Mouse (Mus musculus) erythroid progenitor cell, adult 5-6 weeks (primary cell): ENCODE measurements around the gene Syt11. TPM values are rescaled to one million over a fixed set of nuclear protein-coding genes. Genes with fewer than 3 reads are reported as not detected.
"Not testable (repeated sequence)": the region's sequence is repeated elsewhere in the genome, so short reads cannot be mapped to it uniquely, and the experiment has no call there.

Experiments
- ATAC-seq: replicated peaks from 2 replicates; pipeline ENCODE4 v1.8.0; 2016; ENCODE audit warnings: moderate number of reproducible peaks, mild to moderate bottlenecking, moderate TSS enrichment, inconsistent platforms; ENCODE audit not compliant: poor library complexity, low FRiP score, severe bottlenecking
- total RNA-seq, 2 experiments: library from RNA; stranded (forward) in 1 of 2; stranded (reverse) in 1 of 2; fragments of 150-400 nt in 1 of 2; fragments of 186-747, 209-891 nt in 1 of 2; gene quantifications; 2 replicates each; pipeline versions ENCODE4 v1.2.3 to v1.2.4; 2015 to 2017; ENCODE audit warnings: low replicate concordance in 2 of 2

Syt11 gene
- total RNA-seq, 2 experiments from 2014 or later: not detected

DNA sequence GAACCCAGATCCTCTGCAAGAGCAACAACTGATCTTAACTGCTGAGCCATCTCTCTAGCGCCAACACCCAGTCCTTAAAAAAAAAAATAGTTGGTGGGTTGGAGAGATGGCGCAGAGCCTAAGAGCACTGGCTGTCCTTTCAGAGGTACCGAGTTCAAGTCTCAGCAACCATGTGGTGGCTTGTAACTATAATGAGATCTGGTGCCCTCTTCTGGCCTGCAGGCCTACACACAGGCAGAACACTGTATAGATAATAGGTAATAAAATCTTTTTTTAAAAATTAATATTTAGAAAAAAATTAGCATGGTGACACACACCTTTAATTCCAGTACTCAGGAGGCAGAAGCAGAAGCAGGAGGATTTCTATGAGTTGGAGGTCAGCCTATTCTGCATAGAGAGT lies 34.8 kb downstream of the Syt11 start:
- no peak for ATAC-seq

GRCm38 (mm10) chr3:88738641-88739040 lies 36.3 kb downstream of the Syt11 start:
- ATAC-seq: peak; percentile 79; the same call in 1 of the 2 replicates

DNA sequence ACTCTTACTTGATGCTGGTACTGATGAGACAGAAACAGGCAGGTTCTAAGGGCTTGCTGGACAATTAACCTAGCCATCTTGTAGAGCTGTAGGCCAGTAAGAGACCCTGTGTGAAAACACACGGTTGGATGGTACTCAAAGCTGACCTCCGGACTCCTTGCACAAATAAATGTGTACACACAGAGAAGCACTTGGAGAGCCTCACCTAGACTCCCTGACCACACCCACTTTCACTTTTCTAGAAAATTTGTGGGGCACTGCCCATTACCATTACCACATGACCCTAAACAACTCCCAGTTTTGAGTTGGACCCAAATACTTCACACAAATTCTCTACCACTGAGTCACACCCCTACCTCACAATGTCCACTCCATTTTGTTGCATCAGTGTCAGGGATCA lies 38.4 kb downstream of the Syt11 start:
- no peak for ATAC-seq

GRCm38 (mm10) chr3:88719098-88719497 lies 55.9 kb downstream of the Syt11 start:
- ATAC-seq: no peak

- 0 out of 2 replicates have a peak, but pooled peaks have one; percentile 51 for ATAC-seq
These were observed 57.1 kb downstream of the Syt11 start for GRCm38 (mm10) chr3:88717831-88718230.

DNA sequence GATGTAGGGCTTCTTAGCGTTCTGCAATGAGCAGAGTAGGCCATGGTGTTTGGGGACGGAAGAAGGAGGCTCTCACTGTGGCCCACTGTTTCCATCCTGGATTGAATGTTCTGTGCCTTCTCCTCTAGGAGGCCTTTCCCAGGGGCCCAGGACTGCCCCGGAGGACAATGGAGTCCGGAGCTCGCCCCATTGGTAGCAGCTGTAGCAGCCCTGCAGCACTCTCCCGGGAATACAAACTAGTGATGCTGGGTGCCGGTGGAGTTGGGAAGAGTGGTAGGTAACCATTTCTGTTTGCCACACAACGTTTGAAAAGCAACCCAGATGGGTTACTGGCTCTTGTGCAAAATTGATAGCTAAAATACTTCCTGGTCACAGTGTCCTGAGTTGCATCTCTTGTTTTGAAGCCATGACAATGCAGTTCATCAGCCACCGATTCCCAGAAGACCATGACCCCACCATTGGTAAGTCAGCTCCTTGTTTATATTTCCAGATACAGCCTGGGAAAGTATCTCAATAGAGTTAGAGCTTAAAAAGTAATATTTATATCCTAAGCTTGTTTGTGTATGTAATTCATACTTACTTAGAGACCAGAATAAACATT lies 57.7 kb downstream of the Syt11 start:
- peak; percentile 50 for ATAC-seq

GRCm38 (mm10) chr3:88716399-88717197 lies 58.4 kb downstream of the Syt11 start, which contains the start of gene Rit1:
TSS of gene Rit1 (plus strand) at chr3:88716838.
- peak; percentile 95 for ATAC-seq

DNA sequence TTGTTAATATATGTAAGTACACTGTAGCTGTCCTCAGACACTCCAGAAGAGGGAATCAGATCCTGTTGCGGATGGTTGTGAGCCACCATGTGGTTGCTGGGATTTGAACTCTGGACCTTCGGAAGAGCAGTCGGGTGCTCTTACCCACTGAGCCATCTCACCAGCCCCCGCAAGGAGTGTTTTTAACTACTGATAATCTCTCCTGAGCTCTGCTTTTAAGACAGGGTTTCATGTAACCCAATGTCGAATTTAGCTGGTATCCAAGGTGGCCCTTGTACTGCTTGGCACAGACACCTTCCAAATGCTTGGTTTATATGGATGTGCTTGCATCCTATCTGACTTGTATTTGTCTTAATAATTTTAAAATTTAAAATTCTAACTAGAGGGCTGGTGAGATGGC lies 59.2 kb downstream of the Syt11 start:
- ATAC-seq: not testable (repeated sequence)

DNA sequence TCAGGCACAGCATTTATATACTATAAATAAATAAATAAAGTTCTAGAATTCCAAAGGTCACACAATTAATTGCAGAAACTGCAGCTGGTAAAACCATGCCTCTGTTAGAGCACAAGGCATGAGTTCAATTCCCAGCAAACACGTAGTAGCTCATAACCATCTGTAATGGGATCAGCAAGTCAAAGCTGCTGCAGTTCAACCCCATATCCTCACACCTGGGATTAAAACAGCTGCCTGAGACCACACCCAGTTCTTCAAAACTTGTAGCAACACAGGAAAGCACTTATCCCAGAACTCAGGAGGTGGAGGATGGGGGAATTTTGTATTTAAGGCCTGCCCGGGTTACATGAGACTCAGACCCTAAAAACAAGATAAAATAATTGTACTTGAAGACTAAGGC lies 60.2 kb downstream of the Syt11 start:
- no peak for ATAC-seq

GRCm38 (mm10) chr3:88713709-88714108 lies 61.3 kb downstream of the Syt11 start:
- no peak for ATAC-seq

- ATAC-seq: no peak
These were observed 73.7 kb downstream of the Syt11 start for GRCm38 (mm10) chr3:88701222-88701621.

GRCm38 (mm10) chr3:88700247-88700646 lies 74.7 kb downstream of the Syt11 start:
- ATAC-seq: no peak

DNA sequence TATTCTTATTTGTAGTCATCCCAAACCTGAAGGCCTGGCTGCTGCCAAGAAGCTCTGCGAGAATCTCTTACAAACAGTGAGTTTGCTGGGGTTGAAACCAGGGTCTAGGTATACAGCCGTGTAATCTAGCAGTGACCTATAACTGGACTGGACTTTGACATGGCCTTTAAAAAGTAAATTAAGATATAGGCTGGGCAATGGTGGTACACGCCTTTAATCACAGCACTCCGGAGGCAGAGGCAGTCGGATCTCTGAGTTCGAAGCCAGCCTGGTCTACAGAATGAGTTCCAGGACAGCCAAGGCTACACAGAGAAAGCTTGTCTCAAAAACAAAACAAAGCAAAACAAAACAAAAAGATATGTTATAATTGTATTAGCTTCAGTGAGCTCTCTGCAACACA lies 76.1 kb downstream of the Syt11 start:
- ATAC-seq: no peak

DNA sequence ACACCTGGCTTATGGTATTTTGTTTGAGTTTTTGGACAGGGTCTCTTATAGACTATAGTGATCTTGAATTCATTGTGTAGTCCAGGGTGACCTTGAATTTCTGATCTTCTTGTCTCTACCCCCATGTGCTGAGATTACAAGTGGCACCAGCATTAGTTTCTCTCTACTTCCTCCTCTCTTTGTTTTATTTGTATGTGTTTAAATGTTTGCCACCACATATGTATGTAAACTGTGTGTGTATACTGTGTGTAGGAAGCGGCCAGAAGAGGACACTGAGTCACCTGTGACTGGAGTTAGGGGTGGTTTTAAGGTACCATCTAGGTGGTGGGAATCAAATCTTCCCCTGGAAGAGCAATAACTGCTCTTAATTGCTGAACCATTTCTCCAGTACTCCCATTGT lies 76.9 kb downstream of the Syt11 start:
- ATAC-seq: no peak

GRCm38 (mm10) chr3:88695545-88695944 lies 79.4 kb downstream of the Syt11 start:
- no peak for ATAC-seq

Other genes with a start within 250 kb of the Syt11 start
- 0.42 TPM in 1 of 2 replicates, not detected in the other for gene Mex3a, start 242.8 kb downstream of the Syt11 start, total RNA-seq (2015; ENCODE audit: low replicate concordance)
- gene Mex3a, start 242.8 kb downstream of the Syt11 start, total RNA-seq (2017; ENCODE audit: low replicate concordance): 0.08 and 0.26 TPM in 2 replicates
- gene Rab25, start 226.9 kb downstream of the Syt11 start, total RNA-seq (2015; ENCODE audit: low replicate concordance): not detected in 2 replicates
- not detected in 2 replicates for gene Rab25, start 226.9 kb downstream of the Syt11 start, total RNA-seq (2017; ENCODE audit: low replicate concordance)
- 9.0 and 12.6 TPM in 2 replicates for gene Lamtor2, start 222.1 kb downstream of the Syt11 start, total RNA-seq (2015; ENCODE audit: low replicate concordance)
- gene Lamtor2, start 222.1 kb downstream of the Syt11 start, total RNA-seq (2017; ENCODE audit: low replicate concordance): 7.7 and 23.3 TPM in 2 replicates
- 8.6 and 10.1 TPM in 2 replicates for gene Ubqln4, start 221.4 kb downstream of the Syt11 start, total RNA-seq (2015; ENCODE audit: low replicate concordance)
- 6.3 and 7.6 TPM in 2 replicates for gene Ubqln4, start 221.4 kb downstream of the Syt11 start, total RNA-seq (2017; ENCODE audit: low replicate concordance)
- gene Ssr2, start 199.3 kb downstream of the Syt11 start, total RNA-seq (2015; ENCODE audit: low replicate concordance): 97.7 and 101 TPM in 2 replicates
- 23.9 and 50.2 TPM in 2 replicates for gene Ssr2, start 199.3 kb downstream of the Syt11 start, total RNA-seq (2017; ENCODE audit: low replicate concordance)
- 17.7 and 23.9 TPM in 2 replicates for gene Arhgef2, start 169.2 kb downstream of the Syt11 start, total RNA-seq (2015; ENCODE audit: low replicate concordance)
- gene Arhgef2, start 169.2 kb downstream of the Syt11 start, total RNA-seq (2017; ENCODE audit: low replicate concordance): 12.7 and 15.7 TPM in 2 replicates
- not detected in 2 replicates for gene Rxfp4, start 122.0 kb downstream of the Syt11 start, total RNA-seq (2015; ENCODE audit: low replicate concordance)
- not detected in 2 replicates for gene Rxfp4, start 122.0 kb downstream of the Syt11 start, total RNA-seq (2017; ENCODE audit: low replicate concordance)
- 56.9 and 69.2 TPM in 2 replicates for gene Khdc4, start 89.4 kb downstream of the Syt11 start, total RNA-seq (2015; ENCODE audit: low replicate concordance)
- gene Khdc4, start 89.4 kb downstream of the Syt11 start, total RNA-seq (2017; ENCODE audit: low replicate concordance): 37.8 and 62.8 TPM in 2 replicates
- 13.0 and 20.2 TPM in 2 replicates for gene Rit1, start 58.3 kb downstream of the Syt11 start, total RNA-seq (2015; ENCODE audit: low replicate concordance)
- gene Rit1, start 58.3 kb downstream of the Syt11 start, total RNA-seq (2017; ENCODE audit: low replicate concordance): 27.6 and 45.9 TPM in 2 replicates
- gene Gon4l, start 60.1 kb upstream of the Syt11 start, total RNA-seq (2015; ENCODE audit: low replicate concordance): 9.6 and 11.5 TPM in 2 replicates
- gene Gon4l, start 60.1 kb upstream of the Syt11 start, total RNA-seq (2017; ENCODE audit: low replicate concordance): 38.6 and 38.7 TPM in 2 replicates
- 1.4 TPM in 1 of 2 replicates, not detected in the other for gene Msto1, start 138.8 kb upstream of the Syt11 start, total RNA-seq (2015; ENCODE audit: low replicate concordance)
- 1.8 and 3.9 TPM in 2 replicates for gene Msto1, start 138.8 kb upstream of the Syt11 start, total RNA-seq (2017; ENCODE audit: low replicate concordance)
- gene Ash1l, start 175.5 kb upstream of the Syt11 start, total RNA-seq (2015; ENCODE audit: low replicate concordance): 71.7 and 82.9 TPM in 2 replicates
- 69.7 and 70.7 TPM in 2 replicates for gene Ash1l, start 175.5 kb upstream of the Syt11 start, total RNA-seq (2017; ENCODE audit: low replicate concordance)
- 63.8 and 81.7 TPM in 2 replicates for gene Dap3, start 176.0 kb upstream of the Syt11 start, total RNA-seq (2015; ENCODE audit: low replicate concordance)
- 18.3 and 46.8 TPM in 2 replicates for gene Dap3, start 176.0 kb upstream of the Syt11 start, total RNA-seq (2017; ENCODE audit: low replicate concordance)